Mouse (Mus musculus) adrenal gland, postnatal 14 days (tissue): ENCODE data around the gene Hilpda. TPM values are rescaled to one million over a fixed set of nuclear protein-coding genes. Genes with fewer than 3 reads are reported as not detected.

Experiments
- DNase-seq: peaks from one replicate; pipeline ENCODE4 v3.0.0; 2021; ENCODE audit warnings: mixed read lengths
- total RNA-seq: library from RNA; stranded (reverse); gene quantifications from 2 replicates; pipeline ENCODE4 v1.2.3, GENCODE M21; 2021

Gene Hilpda
- total RNA-seq, 1 experiment from 2014 or later: 5.0 TPM

- no peak for DNase-seq
These were observed 4.5 kb downstream of the Hilpda start for GRCm38 (mm10) chr6:29276746-29277145.

GRCm38 (mm10) chr6:29278513-29279267 lies 6.4 kb downstream of the Hilpda start:
- peak; percentile 78 for DNase-seq

DNA sequence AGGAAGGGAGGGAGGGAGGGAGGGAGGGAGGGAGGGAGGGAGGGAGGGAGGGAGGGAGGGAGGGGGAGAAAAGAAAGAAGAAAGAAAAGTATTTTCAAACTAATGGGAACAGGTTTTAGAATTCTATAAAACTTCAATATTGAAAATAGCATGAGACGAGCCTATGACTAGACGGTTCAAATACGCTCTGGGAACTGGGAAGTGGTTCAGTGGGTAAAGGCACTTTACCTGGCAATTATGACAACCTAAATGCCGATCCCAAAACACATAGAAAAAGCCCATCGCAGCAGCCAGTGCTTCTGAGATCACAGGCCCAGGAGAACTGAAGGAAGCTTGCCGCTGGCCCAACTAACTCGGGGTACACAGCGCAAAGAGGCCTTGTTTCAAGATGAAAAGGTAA lies 7.0 kb downstream of the Hilpda start, which contains the start of gene Fam71f2:
TSS of gene Fam71f2 (plus strand) at position 301 of the 400 bp plus-strand sequence.
- no peak for DNase-seq

- DNase-seq: no peak
These were observed 8.4 kb downstream of the Hilpda start for GRCm38 (mm10) chr6:29280671-29281070.

DNA sequence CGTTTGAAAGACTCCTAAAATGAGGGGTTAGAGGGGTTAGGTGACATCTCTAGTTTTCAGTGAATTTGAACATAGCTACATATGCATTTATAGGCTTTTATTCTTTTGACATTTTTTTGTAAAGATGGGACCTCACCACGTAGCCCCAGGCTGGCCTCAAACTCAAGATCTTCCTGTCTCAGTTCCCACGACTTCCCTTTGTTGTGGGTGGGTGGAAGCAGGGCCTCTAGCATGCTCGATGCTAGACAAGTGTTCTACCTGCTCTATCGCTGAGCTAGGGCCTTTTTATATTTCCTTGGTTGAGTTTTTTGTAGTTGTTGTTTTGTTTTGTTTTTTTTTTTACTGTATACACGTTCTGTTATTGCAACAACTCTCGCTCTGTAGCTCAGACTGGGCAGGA lies 14.6 kb downstream of the Hilpda start:
- no peak for DNase-seq

GRCm38 (mm10) chr6:29287481-29287880 lies 15.2 kb downstream of the Hilpda start:
- DNase-seq: no peak

GRCm38 (mm10) chr6:29287944-29288343 lies 15.7 kb downstream of the Hilpda start:
- peak; percentile 28 for DNase-seq

DNA sequence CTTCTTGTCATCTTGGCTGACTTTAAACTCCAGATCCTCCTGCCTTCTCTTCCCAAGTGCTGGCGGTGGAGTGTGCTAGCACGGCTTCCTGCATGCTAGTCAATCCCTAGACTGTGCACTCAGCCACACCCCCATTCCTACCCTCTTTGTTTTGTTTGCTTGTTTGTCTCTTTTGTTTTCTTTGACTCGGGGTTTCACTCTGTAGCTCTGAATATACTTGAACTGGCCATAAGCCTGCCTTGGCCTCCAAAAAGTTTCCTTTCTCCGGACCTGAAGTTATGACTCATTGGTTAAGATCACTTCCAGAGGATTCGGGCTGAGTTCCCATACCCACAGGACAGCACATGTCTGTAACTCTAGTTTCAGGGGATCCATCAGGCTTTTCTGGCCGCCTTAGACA lies 16.4 kb downstream of the Hilpda start:
- no peak for DNase-seq

- no peak for DNase-seq
These were observed 26.8 kb downstream of the Hilpda start for GRCm38 (mm10) chr6:29299112-29299511.

GRCm38 (mm10) chr6:29303251-29303650 lies 31.0 kb downstream of the Hilpda start:
- DNase-seq: no peak

DNA sequence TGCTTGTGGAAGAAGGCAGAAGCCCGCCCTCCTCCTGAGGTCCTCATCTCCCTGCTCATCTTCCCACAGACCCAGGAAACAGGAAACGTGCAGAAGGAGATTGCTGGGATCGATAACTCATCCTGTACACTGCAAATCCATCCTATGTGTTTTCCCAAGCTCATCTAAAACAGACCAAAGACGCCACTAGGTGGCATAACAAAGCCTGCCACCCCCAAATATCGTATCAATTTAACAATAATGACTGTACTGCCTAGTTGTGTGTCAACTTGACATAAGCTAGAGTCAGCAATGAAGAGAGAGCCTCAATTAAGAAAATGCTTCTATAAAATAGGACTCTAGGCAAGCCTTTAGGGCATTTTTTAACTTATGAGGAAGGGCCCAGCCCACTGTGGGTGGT lies 31.4 kb downstream of the Hilpda start:
- no peak for DNase-seq

DNA sequence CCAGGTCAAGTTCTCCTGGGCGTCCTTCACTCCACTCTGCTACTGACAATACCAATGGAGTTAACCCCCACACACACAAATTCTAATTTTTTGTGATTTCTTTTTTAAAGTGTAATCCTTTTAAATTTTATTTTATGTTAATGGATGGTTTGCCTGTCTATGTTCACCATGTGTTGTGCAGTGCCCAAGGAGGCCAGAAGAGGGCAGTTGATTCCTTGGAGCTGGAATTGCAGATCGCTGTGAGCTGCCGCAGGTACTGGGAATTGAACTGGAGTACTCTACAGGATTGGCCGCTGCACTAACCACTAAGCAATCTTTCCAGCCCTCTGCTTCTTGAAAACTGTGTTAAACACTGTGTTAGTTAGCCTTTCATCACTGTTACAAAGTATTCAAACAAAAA lies 33.2 kb downstream of the Hilpda start:
- no peak for DNase-seq

DNA sequence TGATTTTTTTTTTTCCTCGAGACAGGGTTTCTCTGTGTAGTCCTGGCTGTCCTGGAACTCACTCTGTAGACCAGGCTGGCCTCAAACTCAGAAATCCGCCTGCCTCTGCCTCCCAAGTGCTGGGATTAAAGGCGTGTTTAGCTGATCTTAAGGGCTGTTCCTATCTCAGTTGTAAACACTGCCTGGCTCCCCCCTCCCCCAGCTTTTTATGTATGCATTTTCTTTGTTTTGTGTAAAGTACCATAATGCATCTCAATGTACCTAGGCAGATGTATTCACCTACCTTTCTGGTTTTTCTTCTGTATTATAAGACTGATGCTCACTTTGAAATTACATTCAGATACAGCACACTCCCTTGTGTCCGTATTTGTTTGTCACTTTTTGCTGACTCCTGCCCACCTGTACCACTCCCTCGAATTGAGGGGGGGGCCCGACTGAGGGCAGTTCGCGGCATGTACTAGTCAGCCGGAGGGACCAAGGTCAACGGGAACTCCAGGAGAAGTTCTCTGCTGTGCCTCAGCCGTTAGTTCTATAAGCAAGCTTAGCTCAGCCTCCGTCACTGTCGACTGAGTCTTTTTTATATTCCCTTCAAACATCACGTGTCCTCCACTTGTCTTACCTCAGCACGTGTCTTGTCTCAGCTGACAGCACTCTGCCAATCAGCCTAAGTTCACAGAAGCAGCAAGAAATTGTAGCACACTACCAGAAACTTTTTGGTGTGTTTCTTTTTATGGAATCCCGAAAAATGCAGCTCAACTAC lies 36.7 kb downstream of the Hilpda start:
- no peak for DNase-seq

DNA sequence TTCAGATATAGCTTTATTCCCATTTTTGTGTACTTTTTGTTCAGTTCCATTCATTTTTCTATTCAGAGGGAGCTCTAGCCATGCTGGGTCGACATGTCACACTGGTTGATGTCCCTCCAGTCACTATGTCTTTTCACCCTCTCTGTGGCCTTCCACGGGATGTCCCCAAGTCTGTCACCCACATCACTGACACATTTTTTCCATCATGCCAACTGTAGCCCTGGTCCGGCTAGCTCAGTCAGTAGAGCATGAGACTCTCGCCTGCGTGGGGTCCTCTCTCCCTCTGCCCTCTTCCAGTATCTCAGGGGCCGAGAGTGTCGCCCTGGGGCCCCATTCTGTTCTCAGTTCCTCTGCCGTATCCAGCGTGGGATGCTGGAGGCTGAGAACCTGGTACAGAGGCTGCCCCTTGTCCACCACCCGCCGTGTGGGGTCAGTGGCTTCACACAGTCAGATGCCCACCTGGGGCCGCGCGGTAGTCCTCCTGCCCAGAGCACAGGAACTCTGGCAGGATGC lies 41.5 kb downstream of the Hilpda start:
- no peak for DNase-seq

DNA sequence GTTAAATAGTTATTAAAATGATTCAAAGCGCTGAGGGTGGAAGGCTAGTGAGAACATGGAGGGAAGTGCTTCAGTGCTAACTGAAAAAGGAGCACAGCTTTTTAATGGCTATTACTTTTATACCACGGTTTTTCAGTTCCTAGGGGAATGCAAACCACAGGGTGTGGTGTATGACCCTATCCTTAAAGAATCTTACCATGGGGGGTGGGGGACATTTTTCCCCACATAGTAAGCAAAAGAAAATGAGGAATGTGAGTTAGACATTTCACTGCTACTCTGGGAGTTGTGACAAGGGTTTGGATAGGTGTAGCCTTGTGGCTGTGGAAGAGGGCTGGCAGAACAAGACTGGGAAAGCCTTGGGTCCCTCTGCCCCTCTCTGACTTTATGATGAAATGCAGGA lies 45.0 kb downstream of the Hilpda start:
- DNase-seq: no peak

DNA sequence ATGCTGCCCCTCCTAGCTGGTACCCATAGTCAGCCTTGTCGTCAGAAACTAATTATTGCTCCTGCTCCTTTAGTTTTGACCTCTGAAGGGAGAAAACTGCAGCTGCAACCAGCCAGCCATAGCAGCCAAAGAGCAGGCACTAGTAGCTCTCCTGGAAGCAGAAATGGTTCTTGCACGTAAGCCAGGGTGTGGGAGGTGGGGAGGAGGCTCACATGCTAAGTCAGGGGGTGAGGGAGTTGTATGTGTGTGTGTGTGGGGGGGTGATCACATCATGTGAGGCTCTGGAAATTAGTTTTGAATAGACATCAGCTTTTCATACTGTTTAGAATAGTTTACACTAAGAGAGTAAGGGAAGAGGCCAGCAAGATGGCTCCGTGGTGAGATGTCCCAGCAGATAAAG lies 45.7 kb downstream of the Hilpda start:
- DNase-seq: no peak

DNA sequence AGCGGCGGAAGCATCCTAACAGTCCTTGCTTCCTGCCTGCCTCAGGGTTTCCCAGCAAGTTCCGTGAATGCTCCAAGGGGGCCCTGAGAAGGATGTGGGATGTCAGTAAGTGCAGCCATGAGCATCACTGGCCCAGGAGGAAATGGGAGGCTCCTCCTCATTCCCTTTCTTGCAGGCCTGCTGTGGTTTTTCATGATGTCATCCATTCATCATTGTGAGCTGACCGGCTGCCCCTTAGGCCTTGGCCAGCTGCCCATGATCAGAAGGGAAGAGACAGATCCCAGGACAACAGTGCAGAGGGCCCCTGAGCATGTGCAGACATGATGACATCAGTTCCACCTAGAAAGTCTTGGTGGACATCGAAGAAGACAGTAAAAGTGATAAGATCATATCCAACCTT lies 46.6 kb downstream of the Hilpda start, which contains the start of gene Fam71f1:
TSS of gene Fam71f1 (plus strand) at position 262 of the 400 bp plus-strand sequence.
- peak; percentile 85 for DNase-seq

DNA sequence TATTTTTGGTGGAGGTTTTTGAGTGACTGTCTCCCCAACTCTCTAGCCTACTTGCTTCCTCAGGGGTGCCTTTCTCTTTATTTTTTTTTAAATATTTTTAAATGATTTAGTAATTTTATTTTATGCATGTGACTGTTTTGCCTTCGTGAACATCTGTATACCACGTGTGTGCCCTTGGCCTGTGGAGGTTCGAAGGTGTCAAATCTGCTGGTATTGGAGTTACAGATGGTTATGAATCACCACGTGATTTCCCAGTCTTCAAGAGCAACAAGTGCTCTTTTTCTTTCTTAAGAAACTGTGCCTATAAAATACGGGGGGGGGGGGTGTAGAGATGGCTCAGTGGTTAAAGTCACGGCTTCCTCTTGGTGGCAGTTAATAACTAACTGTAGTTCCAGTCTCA lies 49.3 kb downstream of the Hilpda start:
- no peak for DNase-seq

DNA sequence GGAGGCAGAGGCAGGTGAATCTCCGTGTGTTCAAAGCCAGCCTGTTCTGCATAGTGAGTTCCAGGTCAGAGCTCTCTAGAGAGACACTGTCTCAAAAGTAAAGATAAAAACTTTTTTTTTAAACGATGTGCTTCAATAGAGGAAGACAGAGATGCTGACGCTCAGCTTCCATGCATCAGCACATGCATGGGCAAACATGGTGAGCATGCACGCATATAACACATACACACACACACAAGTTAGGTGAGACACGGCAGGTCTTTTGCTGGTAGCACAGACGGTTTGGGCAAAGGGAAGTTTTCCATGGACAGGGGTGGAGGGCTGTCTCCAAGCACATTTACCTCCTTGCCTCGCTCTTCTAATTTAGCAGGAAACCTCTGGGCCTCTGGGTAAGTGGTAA lies 49.9 kb downstream of the Hilpda start:
- no peak for DNase-seq

GRCm38 (mm10) chr6:29322735-29323134 lies 50.4 kb downstream of the Hilpda start:
- DNase-seq: no peak
